Mouse (Mus musculus) ES-Bruce4 (cell line): Measurements from ENCODE around the gene Sgk1. TPM values are rescaled to one million over a fixed set of nuclear protein-coding genes. Genes with fewer than 3 reads are reported as not detected.
A peak's percentile ranks its signal among the peaks of the same experiment; 100 is the strongest.

Source experiments
- H3K27ac ChIP-seq: 2 replicates; pipeline ENCODE4 v1.5.1; 2012; ENCODE audit warnings: low read length, inconsistent platforms; ENCODE audit not compliant: insufficient read depth
- H3K27me3 ChIP-seq: 2 replicates; pipeline ENCODE4 v1.6.1; 2012; ENCODE audit warnings: mild to moderate bottlenecking, low read length, inconsistent platforms; ENCODE audit not compliant: control insufficient read depth, poor library complexity, insufficient read depth, severe bottlenecking
- H3K36me3 ChIP-seq: 2 replicates; pipeline ENCODE4 v1.6.1; 2012; ENCODE audit warnings: inconsistent platforms, mild to moderate bottlenecking, low read length, moderate library complexity; ENCODE audit not compliant: control insufficient read depth, poor library complexity, insufficient read depth, severe bottlenecking
- H3K4me1 ChIP-seq: one replicate; pipeline ENCODE4 v1.8.1; 2011; ENCODE audit warnings: low read length; ENCODE audit not compliant: control insufficient read depth, insufficient read depth
- H3K4me3 ChIP-seq: 2 replicates; pipeline ENCODE4 v1.5.1; 2011; ENCODE audit warnings: low read depth, mild to moderate bottlenecking, low read length
- H3K9ac ChIP-seq: 2 replicates; pipeline ENCODE4 v1.6.1; 2012; ENCODE audit warnings: low read depth, mild to moderate bottlenecking, inconsistent platforms; ENCODE audit not compliant: poor library complexity, severe bottlenecking
- H3K9me3 ChIP-seq: replicated peaks from 2 replicates; pipeline ENCODE4 v1.6.1; 2012; ENCODE audit warnings: mild to moderate bottlenecking, low read length, inconsistent platforms; ENCODE audit not compliant: control insufficient read depth, poor library complexity, insufficient read depth, severe bottlenecking
- CTCF ChIP-seq: IDR thresholded peaks from one replicate; pipeline ENCODE4 v1.8.1; 2011; ENCODE audit warnings: low read depth, low read length
- EP300 ChIP-seq: IDR thresholded peaks from 2 replicates; pipeline ENCODE4 v1.6.1; 2011; ENCODE audit warnings: low read depth, low read length; ENCODE audit not compliant: insufficient read depth
- POLR2A ChIP-seq: IDR thresholded peaks from one replicate; pipeline ENCODE4 v1.8.1; 2011; ENCODE audit warnings: low read length; ENCODE audit not compliant: insufficient read depth
- polyA plus RNA-seq: library from polyadenylated mRNA; stranded (reverse); fragments of >200 nt; gene quantifications from 2 replicates; pipeline ENCODE4 v1.2.4, GENCODE M21; 2011; ENCODE audit warnings: low read depth; ENCODE audit not compliant: missing spikeins, insufficient read depth, insufficient read length

Gene Sgk1
- polyA plus RNA-seq, 1 experiment, result 386 TPM

DNA sequence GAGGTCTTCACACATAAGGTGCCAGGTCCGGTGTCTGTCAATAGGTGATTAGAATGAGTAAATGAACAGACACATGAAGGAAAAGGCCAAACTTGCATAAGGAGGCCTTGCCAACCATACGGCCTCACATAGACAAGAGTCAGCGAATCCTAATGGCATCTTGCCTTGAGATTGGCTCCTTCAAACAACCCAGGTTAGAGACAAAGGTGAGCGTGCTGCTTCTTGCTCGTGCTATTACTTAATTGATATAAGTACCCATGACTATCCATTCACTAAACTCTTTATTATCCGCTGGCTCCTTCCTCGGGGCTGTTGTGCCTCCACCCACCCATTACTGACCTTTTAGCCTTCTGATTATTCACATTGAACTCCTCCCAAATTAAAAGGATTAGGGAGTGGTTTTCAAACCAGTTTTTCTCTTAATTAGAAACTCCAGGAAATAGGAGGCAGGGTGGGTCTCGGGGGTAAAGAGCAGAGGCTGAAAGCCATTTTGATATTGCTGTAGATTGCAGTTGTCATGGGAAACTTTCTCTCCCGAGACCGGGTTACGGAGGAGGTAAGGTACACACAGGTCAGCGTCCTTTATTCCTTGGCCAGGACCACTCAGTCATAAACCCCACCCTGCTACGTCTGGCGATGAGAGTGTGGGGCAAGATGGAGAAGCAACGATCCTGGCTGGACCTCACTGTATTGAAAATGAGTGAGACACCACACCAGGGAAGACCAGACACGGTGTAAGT lies 33.9 kb upstream of the Sgk1 start:
- no peaks in the 10 kb centered on the region for H3K36me3 ChIP-seq
- H3K4me3 ChIP-seq, result peak overlapping the region; percentile 50
- peak overlapping the region; percentile 49 for H3K9ac ChIP-seq
- TF ChIP-seq EP300, result peak; percentile 77
- no peak for TF ChIP-seq CTCF
- H3K9me3 ChIP-seq, result no peaks in the 10 kb centered on the region
- H3K27me3 ChIP-seq, result no peaks in the 10 kb centered on the region
- H3K27ac ChIP-seq, result peak overlapping the region; percentile 100
- H3K4me1 ChIP-seq, result peaks cover 14% of the 10 kb centered on the region

DNA sequence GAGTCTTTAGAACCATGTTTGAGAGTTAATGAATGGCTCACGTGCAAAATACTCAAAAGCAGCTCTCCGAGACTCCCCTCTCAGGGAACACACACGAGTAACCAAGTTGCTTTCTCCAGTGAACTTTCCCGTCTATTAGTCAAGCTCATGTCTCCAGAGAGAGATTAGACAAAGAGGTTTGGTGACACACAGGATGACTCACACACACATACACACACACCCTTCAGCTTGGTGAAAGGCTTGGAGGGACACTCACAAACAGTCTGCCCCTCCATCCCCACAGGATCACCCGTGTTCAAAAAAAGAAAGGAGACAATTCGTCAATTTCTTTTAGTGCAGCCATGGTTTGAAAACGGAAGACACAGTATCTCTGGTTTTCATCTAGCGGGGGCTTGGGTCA lies 32.7 kb upstream of the Sgk1 start:
- H3K27me3 ChIP-seq, result no peaks in the 10 kb centered on the region
- TF ChIP-seq EP300 (no peak), POLR2A (no peak), CTCF (no peak)
- peak overlapping the region; percentile 100 for H3K27ac ChIP-seq
- H3K36me3 ChIP-seq, result no peaks in the 10 kb centered on the region
- no peaks in the 10 kb centered on the region for H3K9me3 ChIP-seq
- H3K4me1 ChIP-seq, result peaks cover 11% of the 10 kb centered on the region
- peak overlapping the region; percentile 49 for H3K9ac ChIP-seq
- peak overlapping the region; percentile 11; the same call in 1 of the 2 replicates for H3K4me3 ChIP-seq

- H3K27ac ChIP-seq, result peak overlapping the region; percentile 21
- TF ChIP-seq CTCF (no peak), EP300 (no peak), POLR2A (no peak)
- H3K9ac ChIP-seq, result no peak overlapping the region
- H3K4me3 ChIP-seq, result no peak overlapping the region
- H3K9me3 ChIP-seq, result no peaks in the 10 kb centered on the region
- H3K27me3 ChIP-seq, result no peaks in the 10 kb centered on the region
- H3K4me1 ChIP-seq, result peaks cover 11% of the 10 kb centered on the region
- H3K36me3 ChIP-seq, result no peaks in the 10 kb centered on the region
These were observed 31.7 kb upstream of the Sgk1 start for GRCm38 (mm10) chr10:21850330-21850729.

- no peaks in the 10 kb centered on the region for H3K36me3 ChIP-seq
- no peak overlapping the region for H3K9ac ChIP-seq
- no peaks in the 10 kb centered on the region for H3K27me3 ChIP-seq
- no peak overlapping the region for H3K27ac ChIP-seq
- peaks cover 5% of the 10 kb centered on the region for H3K4me1 ChIP-seq
- no peak overlapping the region for H3K4me3 ChIP-seq
- no peak for TF ChIP-seq POLR2A
- no peak for TF ChIP-seq EP300
- no peak for TF ChIP-seq CTCF
- no peaks in the 10 kb centered on the region for H3K9me3 ChIP-seq
These were observed 28.9 kb upstream of the Sgk1 start for GRCm38 (mm10) chr10:21853122-21853521.

DNA sequence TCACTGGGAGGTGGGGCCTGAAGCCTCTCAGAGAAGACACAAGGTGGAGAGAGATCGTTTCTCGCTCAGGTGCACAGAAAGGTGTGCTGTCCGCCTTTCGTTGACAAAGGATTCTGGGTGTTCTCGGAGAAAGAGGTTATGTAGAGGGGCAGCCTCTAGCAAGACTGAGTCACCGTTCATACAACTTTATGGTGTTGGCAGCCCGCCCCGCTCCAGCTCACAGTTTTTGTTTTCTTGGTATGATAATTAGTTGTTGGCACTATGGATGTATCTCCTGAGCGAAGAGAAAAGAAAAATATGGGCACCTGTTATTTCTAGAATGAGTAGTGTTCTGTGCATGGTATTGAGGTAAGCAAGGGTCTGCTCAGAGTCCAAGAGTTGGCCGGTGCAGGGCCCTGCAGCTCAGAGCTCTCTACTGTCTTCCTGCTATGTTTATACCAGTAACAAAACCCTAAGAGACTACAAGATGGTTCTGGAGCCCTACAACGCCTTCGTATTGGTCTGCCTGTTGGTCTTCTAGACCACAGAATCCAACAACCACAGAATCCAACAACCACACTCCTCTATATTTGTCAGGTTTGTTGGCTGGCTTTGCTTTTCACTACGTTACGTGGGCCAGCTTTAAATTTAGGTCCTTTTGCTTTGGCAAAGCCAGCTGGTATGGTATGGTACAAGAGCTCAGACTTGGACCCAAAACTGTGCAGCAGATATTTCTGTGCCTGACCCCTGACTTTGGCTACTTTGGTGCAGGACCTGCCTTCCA lies 28.2 kb upstream of the Sgk1 start:
- TF ChIP-seq EP300, result no peak
- TF ChIP-seq POLR2A, result no peak
- TF ChIP-seq CTCF, result no peak
- Histone ChIP-seq H3K36me3 (no peaks in the 10 kb centered on the region), H3K9me3 (no peaks in the 10 kb centered on the region), H3K9ac (no peak overlapping the region), H3K27ac (no peak overlapping the region), H3K4me3 (no peak overlapping the region), H3K4me1 (peaks cover 7% of the 10 kb centered on the region), H3K27me3 (no peaks in the 10 kb centered on the region)

- Histone ChIP-seq H3K9ac (no peak overlapping the region), H3K9me3 (no peaks in the 10 kb centered on the region), H3K27me3 (no peaks in the 10 kb centered on the region), H3K27ac (no peak overlapping the region), H3K4me3 (no peak overlapping the region), H3K4me1 (peaks cover 4% of the 10 kb centered on the region), H3K36me3 (no peaks in the 10 kb centered on the region)
- TF ChIP-seq CTCF, result no peak
- no peak for TF ChIP-seq POLR2A
- TF ChIP-seq EP300, result no peak
These were observed 26.6 kb upstream of the Sgk1 start for GRCm38 (mm10) chr10:21855338-21855737.
